Mouse (Mus musculus) heart, adult 2 months (tissue): Measurements from ENCODE around the gene Apbb1.

Experiments used
- CTCF ChIP-seq: fragments of 200-600 bp; IDR thresholded peaks from 2 replicates; pipeline ENCODE4 v1.8.1; 2022; ENCODE audit warnings: antibody characterized with exemption, mild to moderate bottlenecking, moderate library complexity
- EP300 ChIP-seq: fragments of 200-500 bp; IDR thresholded peaks from 2 replicates; pipeline ENCODE4 v1.6.1; 2011; ENCODE audit warnings: low read depth, low read length, control low read depth; ENCODE audit not compliant: insufficient read depth

- no peak for TF ChIP-seq CTCF
- no peak for TF ChIP-seq EP300
Observed at GRCm38 (mm10) chr7:105528094-105528493, 53.4 kb downstream of the Apbb1 start.
